Mouse (Mus musculus): ENCODE results near the gene Fbxl2. TPM values are rescaled to one million over a fixed set of nuclear protein-coding genes. Genes with fewer than 3 reads are reported as not detected.
"Not testable (repeated sequence)": the region's sequence is repeated elsewhere in the genome, so short reads cannot be mapped to it uniquely, and the experiment has no call there.

Gene Fbxl2
- 1.2 and 2.3 TPM in 2 replicates for polyA plus RNA-seq (2012; ENCODE audit: insufficient read depth, insufficient read length, missing spikeins)

DNA sequence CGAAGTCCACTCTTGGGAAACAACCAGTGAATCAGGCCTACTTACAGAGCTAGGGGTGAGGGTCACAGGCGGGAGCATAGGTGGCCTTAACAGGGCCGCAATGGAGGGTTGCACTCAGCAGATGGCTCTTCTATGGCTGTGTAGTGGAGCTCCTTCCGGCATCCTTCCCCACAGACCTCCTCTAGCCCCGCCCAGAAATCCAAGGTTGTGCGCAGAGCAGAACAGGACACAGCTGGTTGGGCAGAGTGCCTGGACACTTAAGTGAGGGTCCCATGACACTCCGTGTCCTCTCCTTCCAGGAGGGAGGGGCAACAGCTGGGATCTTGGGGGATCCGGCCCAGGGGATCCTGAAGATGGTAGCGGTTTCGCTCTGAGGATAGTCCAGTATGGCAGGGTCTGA, at the start of gene Fbxl2:
Gene Fbxl2, minus strand, starts transcription at position 164 of the 400 bp plus-strand sequence.
- no peak within 1 kb of the TSS for H3K4me3 ChIP-seq (ENCODE audit: insufficient read depth, low read depth, low read length)
- H3K27ac ChIP-seq (replicated peaks; ENCODE audit: low read depth, low read length) = no peak within 1 kb of the TSS
- H3K4me1 ChIP-seq (ENCODE audit: control insufficient read depth, insufficient read depth, insufficient read length, low read length) = no peaks in the 10 kb centered on the region

DNA sequence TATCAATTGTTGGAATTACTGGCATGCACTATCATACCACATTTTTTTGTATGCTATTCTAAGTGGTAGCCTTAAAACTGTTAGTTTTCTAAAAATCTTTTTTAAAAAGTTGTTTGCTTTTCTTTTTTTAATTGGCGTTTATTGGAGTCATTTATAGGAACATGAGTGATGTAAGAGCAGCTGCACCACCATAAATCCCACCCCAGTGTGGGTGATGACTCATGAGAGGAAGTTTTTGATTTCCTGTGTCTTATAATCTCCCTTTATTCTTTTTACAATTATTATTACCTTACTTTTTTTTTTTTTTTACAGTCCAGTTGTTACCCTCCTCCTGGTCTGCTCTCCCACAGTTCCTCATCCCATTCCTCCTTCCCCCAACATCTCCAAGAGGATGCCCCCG, 48.9 kb upstream of the Fbxl2 start:
- no peak overlapping the region for H3K27ac ChIP-seq (replicated peaks; ENCODE audit: low read depth, low read length)
- H3K4me3 ChIP-seq (ENCODE audit: insufficient read depth, low read depth, low read length) = no peak overlapping the region
- no peaks in the 10 kb centered on the region for H3K4me1 ChIP-seq (ENCODE audit: control insufficient read depth, insufficient read depth, insufficient read length, low read length)

DNA sequence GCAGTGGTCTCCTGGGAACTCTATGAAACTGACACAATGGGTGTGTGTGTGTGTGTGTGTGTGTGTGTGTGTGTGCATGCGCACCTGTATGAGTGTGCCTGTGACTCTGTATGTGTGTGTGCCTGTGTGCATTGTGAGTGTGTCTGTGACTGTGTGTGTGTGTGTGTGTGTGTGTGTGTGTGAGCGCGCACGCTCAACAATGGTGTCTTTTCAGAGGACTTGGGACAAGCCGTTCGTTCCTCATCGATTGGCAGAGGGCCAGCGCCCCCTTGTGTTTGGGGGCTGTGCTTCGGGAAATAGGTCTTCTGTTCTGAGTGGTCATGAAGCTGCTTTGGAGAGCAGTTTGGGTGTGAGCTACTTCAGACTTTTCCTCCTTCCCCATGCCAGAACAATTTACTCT, 46.2 kb upstream of the Fbxl2 start:
- H3K4me3 ChIP-seq (ENCODE audit: insufficient read depth, low read depth, low read length); H3K4me1 ChIP-seq (ENCODE audit: control insufficient read depth, insufficient read depth, insufficient read length, low read length): not testable (repeated sequence)

DNA sequence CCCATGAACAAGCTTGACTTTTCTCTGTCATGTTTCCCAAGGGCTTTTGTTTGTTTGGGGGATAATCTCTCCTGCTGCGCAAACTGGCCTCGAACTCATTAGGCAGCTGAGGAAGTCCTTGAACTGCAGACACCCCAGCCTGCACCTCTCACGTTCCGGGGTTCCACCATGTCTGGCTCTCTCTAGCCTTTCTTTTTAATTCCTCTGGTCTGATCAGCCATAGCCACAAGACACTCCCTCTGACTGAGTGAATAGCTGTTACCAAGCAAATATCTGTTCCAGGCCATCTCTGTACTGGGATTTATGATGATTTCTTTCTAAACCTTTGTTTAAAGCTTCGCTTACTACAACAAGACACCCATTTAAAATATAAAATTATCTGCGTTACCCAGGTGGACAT, 42.9 kb upstream of the Fbxl2 start:
- H3K4me3 ChIP-seq (ENCODE audit: insufficient read depth, low read depth, low read length); H3K4me1 ChIP-seq (ENCODE audit: control insufficient read depth, insufficient read depth, insufficient read length, low read length); H3K27ac ChIP-seq (replicated peaks; ENCODE audit: low read depth, low read length): not testable (repeated sequence)

More for the DNA sequence above, 46.2 kb upstream of the Fbxl2 start:
- not testable (repeated sequence) for H3K27ac ChIP-seq (replicated peaks; ENCODE audit: low read depth, low read length)

DNA sequence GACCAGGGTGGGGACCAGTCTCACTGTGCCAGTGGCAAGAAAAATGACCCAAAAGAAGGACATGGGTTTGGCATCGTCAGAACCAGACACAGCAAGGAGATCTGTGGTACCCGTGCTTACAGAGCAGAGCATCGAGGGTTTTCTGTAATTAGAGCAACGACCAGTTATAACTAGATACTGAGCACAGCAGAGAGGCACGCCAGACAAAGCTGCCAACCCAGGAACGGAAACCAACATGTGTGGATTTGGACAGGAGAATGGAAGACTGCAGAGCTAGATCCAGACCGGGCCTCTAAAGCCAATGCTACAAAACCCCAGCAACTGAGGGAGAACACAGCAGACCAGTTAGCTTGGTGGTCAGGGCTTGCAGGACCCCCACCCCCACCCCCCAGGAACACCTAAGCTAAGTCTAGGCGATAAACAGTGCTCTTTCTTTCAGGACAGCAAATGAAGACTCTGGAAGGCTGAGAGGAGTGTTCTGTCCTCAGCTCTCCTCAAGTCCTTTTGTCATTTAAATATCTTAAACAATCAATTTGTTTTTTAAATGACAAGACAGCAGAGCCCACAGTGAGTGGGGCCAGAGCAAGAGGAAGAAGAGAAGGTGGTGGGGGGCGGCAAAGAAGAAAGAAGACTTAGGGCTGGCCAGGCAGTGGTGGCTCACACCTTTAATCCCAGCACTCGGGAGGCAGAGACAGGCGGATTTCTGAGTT, 41.3 kb upstream of the Fbxl2 start:
- Histone ChIP-seq H3K4me3 (ENCODE audit: insufficient read depth, low read depth, low read length) (no peak overlapping the region), H3K27ac (replicated peaks; ENCODE audit: low read depth, low read length) (no peak overlapping the region), H3K4me1 (ENCODE audit: control insufficient read depth, insufficient read depth, insufficient read length, low read length) (no peaks in the 10 kb centered on the region)

DNA sequence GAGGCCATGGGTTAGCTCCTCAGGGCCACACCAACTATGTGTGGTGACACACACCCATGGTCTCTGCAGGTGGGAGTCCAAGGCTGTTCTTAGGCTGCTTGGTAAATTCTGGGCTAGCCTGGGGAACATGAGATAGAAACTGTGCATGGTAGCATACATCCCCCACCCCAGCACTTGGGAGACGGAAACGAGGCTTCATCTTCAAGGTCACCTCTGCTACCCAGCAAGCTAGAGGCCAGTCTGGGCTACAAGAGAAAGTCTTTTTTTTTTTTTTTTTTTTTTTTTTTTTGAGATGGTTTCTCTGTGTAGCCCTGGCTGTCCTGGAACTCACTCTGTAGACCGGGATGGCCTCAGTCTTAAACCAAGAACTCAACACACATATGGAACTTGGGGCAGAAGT, 40.4 kb upstream of the Fbxl2 start:
- Histone ChIP-seq H3K4me1 (ENCODE audit: control insufficient read depth, insufficient read depth, insufficient read length, low read length) (no peaks in the 10 kb centered on the region), H3K4me3 (ENCODE audit: insufficient read depth, low read depth, low read length) (no peak overlapping the region), H3K27ac (replicated peaks; ENCODE audit: low read depth, low read length) (no peak overlapping the region)

DNA sequence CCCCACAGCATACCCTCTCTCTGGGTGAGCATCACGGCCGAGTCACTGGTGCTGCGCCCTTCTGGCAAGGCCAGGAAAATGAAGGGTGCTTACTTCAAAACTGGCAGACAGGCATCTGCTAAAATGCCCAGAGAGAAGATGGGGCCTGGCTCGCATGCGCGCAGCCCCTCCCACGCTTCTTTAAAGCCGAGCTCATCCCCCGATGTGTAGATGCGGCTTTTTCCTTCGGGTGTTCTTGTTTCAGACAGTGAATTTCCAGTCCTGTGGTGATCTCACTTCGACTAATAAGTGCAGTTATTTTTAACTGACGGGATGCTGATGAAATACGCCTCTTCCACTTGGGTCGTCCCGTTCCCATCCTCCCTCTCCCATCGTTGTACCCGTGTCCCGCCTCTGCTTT, 27.7 kb upstream of the Fbxl2 start:
- no peak overlapping the region for H3K4me3 ChIP-seq (ENCODE audit: insufficient read depth, low read depth, low read length)
- no peaks in the 10 kb centered on the region for H3K4me1 ChIP-seq (ENCODE audit: control insufficient read depth, insufficient read depth, insufficient read length, low read length)
- no peak overlapping the region for H3K27ac ChIP-seq (replicated peaks; ENCODE audit: low read depth, low read length)

DNA sequence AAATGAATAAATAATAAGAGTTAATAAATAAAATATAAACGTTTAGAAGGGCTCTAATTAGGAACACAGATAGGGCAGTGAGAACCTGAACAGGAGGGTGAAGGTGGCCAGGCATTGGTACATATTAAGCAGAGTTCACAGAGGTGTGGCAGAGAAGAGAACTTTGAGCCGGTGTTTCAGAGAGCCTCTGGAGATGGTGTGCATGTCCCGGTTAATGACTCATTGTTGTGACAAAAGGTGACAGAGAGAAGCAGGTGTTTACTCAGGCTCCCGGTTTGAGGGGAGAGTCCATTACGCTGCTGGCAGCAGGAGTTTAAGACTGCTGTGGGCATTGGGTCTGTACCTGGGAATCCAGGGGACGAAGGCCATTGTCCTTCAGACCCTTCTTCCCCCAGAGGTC, 23.4 kb upstream of the Fbxl2 start:
- H3K4me1 ChIP-seq (ENCODE audit: control insufficient read depth, insufficient read depth, insufficient read length, low read length) = no peaks in the 10 kb centered on the region
- H3K27ac ChIP-seq (replicated peaks; ENCODE audit: low read depth, low read length) = no peak overlapping the region
- no peak overlapping the region for H3K4me3 ChIP-seq (ENCODE audit: insufficient read depth, low read depth, low read length)

DNA sequence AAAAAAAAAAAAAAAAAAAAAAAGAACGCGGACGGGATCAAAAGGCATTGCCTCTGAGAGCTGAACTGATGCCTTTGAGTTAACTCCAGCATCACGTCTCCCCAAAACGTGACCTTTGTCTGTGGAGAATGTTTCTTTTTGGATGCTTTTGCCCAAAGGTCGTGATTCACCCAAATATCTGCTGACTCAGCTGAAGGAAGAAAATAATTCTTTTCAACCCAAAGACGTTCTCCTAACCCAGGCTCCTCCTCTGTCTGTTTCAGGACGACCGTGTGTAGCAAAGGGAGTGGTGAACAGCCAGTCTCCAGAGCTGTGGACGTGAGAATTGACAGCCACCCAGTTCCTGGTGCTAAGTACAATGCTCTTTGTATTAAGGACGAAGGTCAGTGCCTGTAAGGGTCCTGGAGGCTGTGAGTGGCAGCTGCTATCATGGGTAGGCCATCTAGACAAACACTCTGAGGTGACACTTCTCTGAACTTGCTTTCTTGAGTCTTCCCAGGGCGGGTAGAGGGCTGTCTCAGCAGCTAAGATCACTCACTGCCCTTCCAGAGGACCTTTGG, 22.6 kb upstream of the Fbxl2 start:
- Histone ChIP-seq H3K4me3 (ENCODE audit: insufficient read depth, low read depth, low read length) (no peak overlapping the region), H3K4me1 (ENCODE audit: control insufficient read depth, insufficient read depth, insufficient read length, low read length) (no peaks in the 10 kb centered on the region), H3K27ac (replicated peaks; ENCODE audit: low read depth, low read length) (no peak overlapping the region)

DNA sequence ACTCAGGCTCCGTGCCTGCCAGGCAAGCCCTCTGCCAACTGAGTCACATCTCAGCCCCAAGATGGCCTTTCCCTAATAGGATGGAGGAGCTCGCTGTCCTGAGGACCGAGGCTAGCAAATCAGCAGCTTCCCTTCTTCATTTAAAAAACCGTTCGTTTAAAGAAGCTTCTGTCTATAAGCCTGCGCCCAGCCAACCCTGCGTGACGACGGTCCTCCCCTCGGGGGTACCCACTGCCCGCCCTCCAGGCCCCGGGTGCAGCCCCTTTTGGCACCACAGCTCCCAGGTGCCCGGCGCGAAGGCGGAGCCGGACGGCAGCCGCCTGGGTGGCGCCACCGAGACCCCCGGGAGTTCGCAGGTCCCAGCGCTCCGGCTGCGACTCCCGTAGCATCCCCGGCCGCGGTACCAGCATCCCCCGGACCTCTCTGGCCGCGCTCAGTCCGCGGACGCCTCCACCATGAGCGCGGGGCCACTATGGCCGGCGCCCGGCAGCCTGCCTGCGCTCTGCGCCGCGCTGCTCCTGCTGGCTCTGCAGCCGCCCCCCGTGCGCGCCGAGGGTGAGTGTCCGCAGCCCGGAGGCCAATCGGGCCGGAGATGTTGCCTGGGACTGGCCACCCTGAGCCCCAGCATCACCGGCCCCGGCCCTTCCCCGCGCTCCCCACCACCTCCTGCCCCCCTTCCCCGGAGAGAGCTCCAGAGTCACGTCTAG, 11.3 kb upstream of the Fbxl2 start, which contains the start of gene Susd5:
Gene Susd5, plus strand, starts transcription at position 51 of the 707 bp plus-strand sequence.
- H3K4me3 ChIP-seq (ENCODE audit: insufficient read depth, low read depth, low read length) = no peak within 1 kb of the TSS
- H3K27ac ChIP-seq (replicated peaks; ENCODE audit: low read depth, low read length) = no peak within 1 kb of the TSS
- H3K4me1 ChIP-seq (ENCODE audit: control insufficient read depth, insufficient read depth, insufficient read length, low read length) = no peaks in the 10 kb centered on the region

DNA sequence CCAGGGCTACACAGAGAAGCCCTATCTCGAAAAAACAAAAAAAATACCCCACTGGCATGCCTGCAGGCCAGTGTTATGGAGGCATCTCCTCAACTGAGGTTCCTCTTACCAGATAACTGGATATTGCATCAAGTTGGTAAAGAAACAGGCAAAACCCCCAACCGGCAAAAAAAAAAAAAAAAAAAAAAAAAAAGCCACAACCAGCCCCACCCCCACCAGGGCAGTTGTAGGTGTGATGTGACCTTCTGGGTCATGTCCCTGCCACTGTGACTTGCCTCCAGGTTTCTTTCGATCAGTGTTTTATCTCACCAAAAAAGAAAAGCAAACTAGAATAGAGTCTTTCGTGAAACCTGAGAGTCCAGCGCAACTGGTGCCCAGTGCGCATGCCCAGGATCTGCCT, 6.9 kb upstream of the Fbxl2 start:
- no peak overlapping the region for H3K27ac ChIP-seq (replicated peaks; ENCODE audit: low read depth, low read length)

DNA sequence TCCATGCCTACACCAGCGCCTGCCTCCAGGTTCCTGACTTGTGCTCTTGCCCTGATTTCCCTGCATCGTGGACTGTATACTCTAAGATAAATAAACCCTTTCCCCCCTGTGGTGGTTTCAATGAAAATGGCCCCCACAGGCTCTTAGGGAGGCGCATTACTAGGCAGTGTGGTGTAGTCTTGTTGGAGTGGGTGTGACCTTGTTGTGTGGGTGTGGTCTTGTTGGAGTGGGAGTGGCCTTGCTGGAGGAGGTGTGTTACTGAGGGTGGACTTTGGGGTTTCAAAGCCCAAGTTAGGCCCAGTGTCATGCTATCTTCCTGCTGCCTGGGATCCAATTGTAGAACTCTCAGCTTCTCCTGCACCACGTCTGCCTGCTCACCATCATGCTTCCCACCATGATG, 6.0 kb upstream of the Fbxl2 start:
- Histone ChIP-seq H3K4me1 (ENCODE audit: control insufficient read depth, insufficient read depth, insufficient read length, low read length) (no peaks in the 10 kb centered on the region), H3K4me3 (ENCODE audit: insufficient read depth, low read depth, low read length) (no peak overlapping the region), H3K27ac (replicated peaks; ENCODE audit: low read depth, low read length) (no peak overlapping the region)

More for the DNA sequence above, 6.9 kb upstream of the Fbxl2 start:
- Histone ChIP-seq H3K4me1 (ENCODE audit: control insufficient read depth, insufficient read depth, insufficient read length, low read length) (no peaks in the 10 kb centered on the region), H3K4me3 (ENCODE audit: insufficient read depth, low read depth, low read length) (no peak overlapping the region)

DNA sequence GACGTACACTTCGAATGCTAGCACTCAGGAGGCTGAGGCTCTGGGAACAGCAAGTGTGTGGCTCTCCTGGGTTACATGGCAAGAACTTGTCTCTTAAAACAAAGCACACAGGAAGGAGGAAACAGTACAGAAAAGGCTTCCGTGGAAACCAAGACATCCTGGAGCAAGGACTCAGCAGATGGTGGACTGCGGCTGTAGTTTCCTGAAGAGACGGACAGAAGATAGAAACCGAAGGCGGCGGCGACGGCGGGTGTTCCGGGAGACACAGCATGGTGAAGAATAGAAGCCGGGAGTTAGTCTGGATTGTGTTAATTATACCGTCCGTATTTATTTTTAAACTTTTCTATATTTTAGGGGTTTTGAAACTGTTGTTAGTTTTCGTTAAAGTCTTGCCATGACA, 4.8 kb upstream of the Fbxl2 start:
- Histone ChIP-seq H3K4me1 (ENCODE audit: control insufficient read depth, insufficient read depth, insufficient read length, low read length) (no peaks in the 10 kb centered on the region), H3K4me3 (ENCODE audit: insufficient read depth, low read depth, low read length) (peak overlapping the region; percentile 24; the same call in 1 of the 2 replicates), H3K27ac (replicated peaks; ENCODE audit: low read depth, low read length) (no peak overlapping the region)

DNA sequence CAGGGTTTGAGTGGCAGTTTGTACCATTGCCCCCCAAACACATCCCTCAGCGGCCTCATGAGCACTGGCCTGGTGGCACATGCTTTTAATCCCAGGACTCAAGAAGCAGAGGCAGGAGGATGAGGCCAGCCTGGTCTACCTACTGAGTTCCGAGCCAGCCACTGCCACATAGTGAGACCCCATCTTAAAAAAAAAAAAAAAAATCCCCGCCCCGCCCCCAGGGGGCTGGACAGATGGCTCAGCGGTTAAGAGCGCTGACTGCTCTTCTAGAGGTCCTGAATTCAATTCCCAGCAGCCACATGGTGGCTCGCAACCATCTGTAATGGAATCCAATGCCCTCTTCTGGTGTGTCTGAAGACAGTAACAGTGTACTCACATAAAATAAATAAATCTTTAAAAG, 4.1 kb upstream of the Fbxl2 start:
- no peak overlapping the region for H3K27ac ChIP-seq (replicated peaks; ENCODE audit: low read depth, low read length)
- H3K4me3 ChIP-seq (ENCODE audit: insufficient read depth, low read depth, low read length) = no peak overlapping the region
- H3K4me1 ChIP-seq (ENCODE audit: control insufficient read depth, insufficient read depth, insufficient read length, low read length) = no peaks in the 10 kb centered on the region

DNA sequence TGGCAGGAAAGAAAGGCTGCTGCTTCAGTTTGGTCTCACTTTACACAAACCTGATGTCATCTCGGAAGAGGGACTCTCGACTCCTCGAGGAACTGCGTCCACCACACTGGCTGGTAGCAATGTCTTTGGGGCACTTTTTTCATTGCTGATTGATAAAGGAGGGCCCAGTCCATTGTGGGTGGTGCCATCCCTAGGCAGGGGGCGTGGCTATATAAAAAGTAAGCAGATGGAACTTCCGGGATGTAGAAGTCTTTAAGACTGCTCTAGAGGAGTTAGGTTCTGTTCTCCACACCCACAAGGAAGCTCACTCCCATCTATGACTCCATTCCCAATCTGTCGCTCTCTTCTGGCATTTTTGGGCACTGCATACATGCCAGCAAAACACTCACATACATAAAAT, 685 bp upstream of the Fbxl2 start:
- H3K27ac ChIP-seq (replicated peaks; ENCODE audit: low read depth, low read length) = no peak overlapping the region
- no peak overlapping the region for H3K4me3 ChIP-seq (ENCODE audit: insufficient read depth, low read depth, low read length)
- H3K4me1 ChIP-seq (ENCODE audit: control insufficient read depth, insufficient read depth, insufficient read length, low read length) = no peaks in the 10 kb centered on the region

DNA sequence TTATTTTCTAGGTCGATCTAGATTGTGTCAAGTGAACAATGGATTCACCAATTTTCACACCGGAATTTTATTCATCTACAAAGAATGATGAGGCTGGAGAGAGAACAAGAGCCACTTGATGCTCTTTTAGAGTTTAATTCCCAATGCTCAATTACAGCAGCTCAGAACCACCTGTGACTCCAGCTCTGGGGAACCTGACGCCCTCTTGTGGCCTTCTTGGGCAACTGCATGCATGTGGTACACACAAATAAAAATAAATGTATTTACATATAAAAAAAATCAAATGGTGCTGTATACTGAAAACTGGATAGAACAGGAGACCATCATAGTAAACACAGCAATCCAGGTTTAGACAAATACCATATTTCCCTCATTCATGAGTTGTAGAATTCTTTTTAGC, 1.5 kb downstream of the Fbxl2 start:
- no peaks in the 10 kb centered on the region for H3K4me1 ChIP-seq (ENCODE audit: control insufficient read depth, insufficient read depth, insufficient read length, low read length)
- no peak overlapping the region for H3K4me3 ChIP-seq (ENCODE audit: insufficient read depth, low read depth, low read length)
- H3K27ac ChIP-seq (replicated peaks; ENCODE audit: low read depth, low read length) = no peak overlapping the region
